Mouse (Mus musculus) liver, embryonic 11.5 days (tissue): ENCODE results near the gene Stac3. TPM values are rescaled to one million over a fixed set of nuclear protein-coding genes. Genes with fewer than 3 reads are reported as not detected.

ENCODE experiments used
- ATAC-seq: fragments of 200-750 bp; cut with Nextera tagmentation; replicated peaks from 2 replicates; pipeline ENCODE4 v1.8.0; 2017; ENCODE audit warnings: moderate number of reproducible peaks, mild to moderate bottlenecking, moderate TSS enrichment, moderate library complexity; ENCODE audit not compliant: low FRiP score
- DNase-seq: peaks from one replicate; pipeline ENCODE4 v3.0.0-alpha.2; 2017; ENCODE audit warnings: low spot score
- H3K27ac ChIP-seq: fragments of 300-500 bp; sonication (generic); 2 replicates; pipeline ENCODE4 v1.5.1; 2014; ENCODE audit warnings: mild to moderate bottlenecking, low read depth, low read length, control low read depth
- H3K27me3 ChIP-seq: fragments of 300-500 bp; sonication (generic); replicated peaks from 2 replicates; pipeline ENCODE4 v1.6.1; 2014; ENCODE audit warnings: low read length, mixed read lengths; ENCODE audit not compliant: control insufficient read depth, insufficient read depth
- H3K36me3 ChIP-seq: fragments of 300-500 bp; sonication (generic); 2 replicates; pipeline ENCODE4 v1.6.1; 2014; ENCODE audit warnings: mild to moderate bottlenecking, low read length, moderate library complexity, mixed read lengths; ENCODE audit not compliant: control insufficient read depth, insufficient read depth
- H3K4me1 ChIP-seq: fragments of 300-500 bp; sonication (generic); replicated peaks from 2 replicates; pipeline ENCODE4 v1.6.1; 2014; ENCODE audit warnings: low read length, mixed read lengths; ENCODE audit not compliant: control insufficient read depth, insufficient read depth
- H3K4me2 ChIP-seq: fragments of 300-500 bp; sonication (generic); 2 replicates; pipeline ENCODE4 v1.6.1; 2014; ENCODE audit warnings: mild to moderate bottlenecking, control low read depth, moderate library complexity
- H3K4me3 ChIP-seq: fragments of 300-500 bp; sonication (generic); 2 replicates; pipeline ENCODE4 v1.5.1; 2014; ENCODE audit warnings: low read depth, low read length, control low read depth
- H3K9ac ChIP-seq: fragments of 300-500 bp; sonication (generic); 2 replicates; pipeline ENCODE4 v1.6.1; 2014; ENCODE audit warnings: low read depth, low read length, control low read depth
- H3K9me3 ChIP-seq: fragments of 300-500 bp; sonication (generic); 2 replicates; pipeline ENCODE4 v1.6.1; 2016; ENCODE audit warnings: low read length, inconsistent platforms, mixed read lengths; ENCODE audit not compliant: control insufficient read depth
- WGBS: fragments of 180-500 bp; shearing (Covaris S2); extraction: QIAGEN DNeasy Blood & Tissue Kit; methylation state at CpG from one replicate; pipeline ENCODE4 v1.1.7; 2014; 5-methylcytosine and 5-hydroxymethylcytosine counted together
- polyA plus RNA-seq: library from polyadenylated mRNA; unstranded; fragments of >200 nt; fragmentation: Nextera tagmentation; extraction: Ambion mirVana; gene quantifications from 2 replicates; pipeline ENCODE4 v1.2.1, GENCODE M21; 2014

Stac3 gene
- polyA plus RNA-seq, 1 experiment from 2014 or later: 0.32 TPM

- Histone ChIP-seq H3K9me3 (no peaks in the 10 kb centered on the region), H3K36me3 (peaks cover 16% of the 10 kb centered on the region; the same call in 1 of the 2 replicates)
- 88% methylated on average over 13 of the region's 13 CpGs for WGBS
These were observed 40.6 kb downstream of the Stac3 start for GRCm38 (mm10) chr10:127542084-127542483.

GRCm38 (mm10) chr10:127542720-127543119 is 41.2 kb downstream of the Stac3 start:
- Histone ChIP-seq H3K9me3 (no peaks in the 10 kb centered on the region), H3K9ac (no peak overlapping the region), H3K4me3 (no peak overlapping the region), H3K4me1 (no peaks in the 10 kb centered on the region), H3K4me2 (no peak overlapping the region), H3K36me3 (peaks cover 16% of the 10 kb centered on the region; the same call in 1 of the 2 replicates), H3K27me3 (peaks cover 3% of the 10 kb centered on the region), H3K27ac (no peak overlapping the region)
- DNase-seq: no peak
- WGBS: 56% methylated on average over 6 of the region's 6 CpGs
- ATAC-seq: no peak

More at GRCm38 (mm10) chr10:127542084-127542483, 40.6 kb downstream of the Stac3 start:
- no peak overlapping the region for H3K4me3 ChIP-seq
- no peak overlapping the region for H3K4me2 ChIP-seq
- DNase-seq (no peak), ATAC-seq (no peak)
- no peak overlapping the region for H3K9ac ChIP-seq
- peaks cover 7% of the 10 kb centered on the region for H3K27me3 ChIP-seq
- no peaks in the 10 kb centered on the region for H3K4me1 ChIP-seq
- H3K27ac ChIP-seq: no peak overlapping the region

GRCm38 (mm10) chr10:127543916-127544315 is 42.4 kb downstream of the Stac3 start:
- H3K4me1 ChIP-seq: no peaks in the 10 kb centered on the region
- 80% methylated on average over 3 of the region's 3 CpGs for WGBS
- ATAC-seq: no peak
- H3K4me2 ChIP-seq: no peak overlapping the region
- no peak overlapping the region for H3K4me3 ChIP-seq
- no peak for DNase-seq
- peaks cover 2% of the 10 kb centered on the region; the same call in 1 of the 2 replicates for H3K27me3 ChIP-seq
- no peak overlapping the region for H3K27ac ChIP-seq
- H3K9me3 ChIP-seq: no peaks in the 10 kb centered on the region
- H3K36me3 ChIP-seq: peaks cover 16% of the 10 kb centered on the region; the same call in 1 of the 2 replicates
- no peak overlapping the region for H3K9ac ChIP-seq

- Histone ChIP-seq H3K4me1 (no peaks in the 10 kb centered on the region), H3K27ac (no peak overlapping the region), H3K4me2 (no peak overlapping the region), H3K9me3 (no peaks in the 10 kb centered on the region), H3K9ac (no peak overlapping the region), H3K36me3 (peaks cover 16% of the 10 kb centered on the region; the same call in 1 of the 2 replicates), H3K27me3 (peaks cover 2% of the 10 kb centered on the region; the same call in 1 of the 2 replicates), H3K4me3 (no peak overlapping the region)
- ATAC-seq (no peak), DNase-seq (no peak)
- WGBS: 91% methylated on average over 20 of the region's 20 CpGs
These were observed 42.9 kb downstream of the Stac3 start for GRCm38 (mm10) chr10:127544375-127544774.

GRCm38 (mm10) chr10:127546505-127546904 is 45.0 kb downstream of the Stac3 start:
- H3K27me3 ChIP-seq: no peaks in the 10 kb centered on the region
- H3K9ac ChIP-seq: no peak overlapping the region
- WGBS: 84% methylated on average over 7 of the region's 7 CpGs
- H3K4me1 ChIP-seq: no peaks in the 10 kb centered on the region
- H3K27ac ChIP-seq: no peak overlapping the region
- ATAC-seq (no peak), DNase-seq (no peak)
- H3K4me2 ChIP-seq: no peak overlapping the region
- H3K36me3 ChIP-seq: peaks cover 17% of the 10 kb centered on the region
- H3K4me3 ChIP-seq: no peak overlapping the region
- H3K9me3 ChIP-seq: no peaks in the 10 kb centered on the region

- H3K36me3 ChIP-seq: peaks cover 23% of the 10 kb centered on the region
These were observed 46.8 kb downstream of the Stac3 start for GRCm38 (mm10) chr10:127548236-127548635.

GRCm38 (mm10) chr10:127549892-127550291 is 48.4 kb downstream of the Stac3 start:
- no peaks in the 10 kb centered on the region for H3K4me1 ChIP-seq
- no peak for ATAC-seq
- no peak overlapping the region for H3K4me3 ChIP-seq
- 87% methylated on average over 17 of the region's 17 CpGs for WGBS
- H3K4me2 ChIP-seq: no peak overlapping the region
- H3K9me3 ChIP-seq: no peaks in the 10 kb centered on the region
- peaks cover 28% of the 10 kb centered on the region for H3K36me3 ChIP-seq
- DNase-seq: no peak
- no peak overlapping the region for H3K9ac ChIP-seq
- H3K27ac ChIP-seq: no peak overlapping the region
- H3K27me3 ChIP-seq: no peaks in the 10 kb centered on the region

More at GRCm38 (mm10) chr10:127548236-127548635, 46.8 kb downstream of the Stac3 start:
- DNase-seq: no peak
- no peak overlapping the region for H3K9ac ChIP-seq
- no peak overlapping the region for H3K4me3 ChIP-seq
- H3K27ac ChIP-seq: no peak overlapping the region
- no peaks in the 10 kb centered on the region for H3K4me1 ChIP-seq
- H3K27me3 ChIP-seq: no peaks in the 10 kb centered on the region
- no peaks in the 10 kb centered on the region for H3K9me3 ChIP-seq
- H3K4me2 ChIP-seq: no peak overlapping the region
- no peak for ATAC-seq
- WGBS: 93% methylated on average over 15 of the region's 15 CpGs

- no peak overlapping the region for H3K27ac ChIP-seq
- H3K4me3 ChIP-seq: no peak overlapping the region
- no peak; the same call in 1 of the 2 replicates for ATAC-seq
- no peak for DNase-seq
- H3K27me3 ChIP-seq: no peaks in the 10 kb centered on the region
- H3K4me1 ChIP-seq: no peaks in the 10 kb centered on the region
- H3K9me3 ChIP-seq: no peaks in the 10 kb centered on the region
- H3K4me2 ChIP-seq: no peak overlapping the region
- H3K9ac ChIP-seq: no peak overlapping the region
- peaks cover 47% of the 10 kb centered on the region for H3K36me3 ChIP-seq
- 70% methylated on average over 18 of the region's 18 CpGs for WGBS
These were observed 54.2 kb downstream of the Stac3 start for GRCm38 (mm10) chr10:127555703-127556102.

- Histone ChIP-seq H3K4me1 (no peaks in the 10 kb centered on the region), H3K9ac (no peak overlapping the region), H3K9me3 (no peaks in the 10 kb centered on the region), H3K36me3 (peaks cover 36% of the 10 kb centered on the region), H3K27ac (no peak overlapping the region), H3K4me3 (no peak overlapping the region), H3K4me2 (no peak overlapping the region), H3K27me3 (no peaks in the 10 kb centered on the region)
- DNase-seq (no peak), ATAC-seq (no peak)
- 84% methylated on average over 13 of the region's 13 CpGs for WGBS
These were observed 55.9 kb downstream of the Stac3 start for GRCm38 (mm10) chr10:127557397-127557796.
